Mouse (Mus musculus) hindbrain, embryonic 11.5 days (tissue): Measurements from ENCODE around the gene Rfk. TPM values are rescaled to one million over a fixed set of nuclear protein-coding genes. Genes with fewer than 3 reads are reported as not detected.

Experiments
- ATAC-seq: fragments of 200-750 bp; cut with Nextera tagmentation; 2 replicates; pipeline ENCODE4 v1.8.0; 2017; ENCODE audit warnings: mild to moderate bottlenecking, moderate TSS enrichment, moderate library complexity; ENCODE audit not compliant: low FRiP score
- DNase-seq: peaks from one replicate; pipeline ENCODE4 v3.0.0-alpha.2; 2015; ENCODE audit warnings: low spot score
- H3K27ac ChIP-seq: fragments of 300-500 bp; sonication (generic); 2 replicates; pipeline ENCODE4 v1.5.1; 2014; ENCODE audit warnings: mild to moderate bottlenecking, low read depth, low read length
- H3K27me3 ChIP-seq: fragments of 300-500 bp; sonication (generic); 2 replicates; pipeline ENCODE4 v1.6.1; 2014; ENCODE audit warnings: mild to moderate bottlenecking, low read length, moderate library complexity, mixed read lengths; ENCODE audit not compliant: control insufficient read depth, insufficient read depth
- H3K36me3 ChIP-seq: fragments of 300-500 bp; sonication (generic); 2 replicates; pipeline ENCODE4 v1.6.1; 2014; ENCODE audit warnings: mild to moderate bottlenecking, low read length, moderate library complexity, mixed read lengths; ENCODE audit not compliant: control insufficient read depth, insufficient read depth
- H3K4me1 ChIP-seq: fragments of 300-500 bp; sonication (generic); replicated peaks from 2 replicates; pipeline ENCODE4 v1.6.1; 2014; ENCODE audit warnings: low read length, mixed read lengths; ENCODE audit not compliant: control insufficient read depth, insufficient read depth
- H3K4me2 ChIP-seq: fragments of 300-500 bp; sonication (generic); replicated peaks from 2 replicates; pipeline ENCODE4 v1.6.1; 2014; ENCODE audit warnings: mild to moderate bottlenecking, low read depth, low read length
- H3K4me3 ChIP-seq: fragments of 300-500 bp; sonication (generic); 2 replicates; pipeline ENCODE4 v1.5.1; 2014; ENCODE audit warnings: low read depth, low read length
- H3K9ac ChIP-seq: fragments of 300-500 bp; sonication (generic); 2 replicates; pipeline ENCODE4 v1.6.1; 2014; ENCODE audit warnings: low read depth, low read length
- H3K9me3 ChIP-seq: fragments of 300-500 bp; sonication (generic); 2 replicates; pipeline ENCODE4 v1.6.1; 2016; ENCODE audit warnings: low read length; ENCODE audit not compliant: control insufficient read depth
- WGBS: fragments of 180-500 bp; shearing (Covaris S2); extraction: QIAGEN DNeasy Blood & Tissue Kit; methylation state at CpG from one replicate; pipeline ENCODE4 v1.1.7; 2014; 5-methylcytosine and 5-hydroxymethylcytosine counted together
- polyA plus RNA-seq: library from polyadenylated mRNA; unstranded; fragments of >200 nt; fragmentation: Nextera tagmentation; extraction: Ambion mirVana; gene quantifications from 2 replicates; pipeline ENCODE4 v1.2.1, GENCODE M21; 2014

Gene Rfk
- polyA plus RNA-seq, 1 experiment from 2014 or later, result 82.6 TPM

DNA sequence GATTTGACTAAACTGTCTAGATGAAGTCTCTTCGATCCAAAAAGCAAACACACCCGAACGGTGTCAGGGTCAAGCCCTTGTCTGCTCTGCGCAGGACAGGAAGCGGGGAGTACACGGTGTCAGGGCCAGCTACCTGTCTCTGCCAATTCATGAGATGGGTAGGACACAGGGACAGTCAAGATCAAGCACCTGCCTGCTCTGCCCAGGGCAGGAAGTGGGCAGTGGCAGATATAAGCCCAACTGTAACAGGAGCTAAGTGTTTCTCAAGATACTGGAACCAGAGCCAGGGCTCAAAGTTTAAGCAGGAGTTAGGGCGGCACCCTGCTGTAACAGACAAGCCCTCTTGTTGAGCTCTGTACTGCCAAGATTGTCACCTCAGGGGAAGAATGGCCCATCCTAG, 49.7 kb downstream of the Rfk start:
- H3K27me3 ChIP-seq, result no peaks in the 10 kb centered on the region

More for the DNA sequence above, 49.7 kb downstream of the Rfk start:
- no peak overlapping the region for H3K4me3 ChIP-seq
- ATAC-seq (no peak), DNase-seq (no peak)
- H3K36me3 ChIP-seq, result no peaks in the 10 kb centered on the region
- H3K9me3 ChIP-seq, result no peaks in the 10 kb centered on the region
- H3K27ac ChIP-seq, result no peak overlapping the region
- H3K4me1 ChIP-seq, result no peaks in the 10 kb centered on the region
- H3K4me2 ChIP-seq, result no peak overlapping the region
- 90% methylated on average over 7 of the region's 7 CpGs for WGBS
- no peak overlapping the region for H3K9ac ChIP-seq

Other genes starting within 250 kb of the Rfk start
- gene Gcnt1, start 21.2 kb upstream of the Rfk start, polyA plus RNA-seq, result 7.8 and 8.0 TPM in 2 replicates